Mouse (Mus musculus): ENCODE measurements at regions not wholly inside any gene's neighbourhood (a gene's known extent, or its start where the extent isn't known, plus 50 kb on each side); places are given as distances from the start of the nearest gene placed in this dataset.
A peak's percentile ranks its signal among the peaks of the same experiment; 100 is the strongest.
"Not testable (repeated sequence)": the region's sequence is repeated elsewhere in the genome, so short reads cannot be mapped to it uniquely, and the experiment has no call there.

GRCm38 (mm10) chr9:113112753-113113152 lies 595.3 kb downstream of the Pdcd6ip start:
- no peak for DNase-seq (ENCODE audit: low spot score in 2 of 2)

- no peak for DNase-seq (ENCODE audit: low spot score in 2 of 2)
Observed at GRCm38 (mm10) chr9:113101733-113102132, 606.3 kb downstream of the Pdcd6ip start.

DNA sequence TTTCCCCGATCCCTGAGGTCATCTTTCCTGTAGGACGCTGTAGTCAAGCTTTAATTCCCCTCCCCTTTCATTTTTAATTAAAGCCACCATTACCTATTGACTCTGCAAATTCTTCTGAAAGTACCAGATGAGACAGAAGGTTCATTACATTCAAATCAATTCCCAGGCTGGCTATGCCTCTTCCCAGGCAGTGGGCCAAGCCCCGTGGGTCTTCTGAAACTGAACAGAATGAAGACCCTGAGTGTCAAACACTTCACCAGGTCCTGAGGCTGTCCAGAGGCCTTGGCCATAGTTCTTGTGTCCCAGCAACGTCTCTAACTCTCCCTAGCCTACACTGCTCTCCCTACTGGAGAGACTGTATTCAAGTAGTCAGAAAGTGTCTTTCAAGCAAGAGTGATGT lies 607.4 kb downstream of the Pdcd6ip start:
- no peak for DNase-seq (ENCODE audit: low spot score in 2 of 2)

DNA sequence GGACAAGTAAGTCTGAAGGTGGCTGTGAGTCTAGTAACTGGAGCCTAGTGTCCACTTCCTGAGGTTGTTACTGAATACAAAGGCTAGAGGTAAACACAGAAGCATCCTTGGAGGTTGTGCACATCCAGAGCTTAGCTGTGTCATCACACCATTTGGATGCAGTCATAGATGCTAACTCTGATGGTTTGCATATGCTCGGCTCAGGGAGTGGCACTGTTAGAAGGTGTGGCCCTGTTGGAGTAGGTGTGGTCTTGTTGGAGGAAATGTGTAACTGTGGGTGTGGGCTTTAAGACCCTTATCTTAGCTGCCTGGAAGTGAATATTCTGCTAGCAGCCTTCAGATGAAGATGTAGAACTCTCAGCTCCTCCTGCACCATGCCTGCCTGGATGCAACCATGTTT lies 612.6 kb downstream of the Pdcd6ip start:
- not testable (repeated sequence) for DNase-seq (ENCODE audit: low spot score in 2 of 2)

GRCm38 (mm10) chr9:113093863-113094390 lies 614.1 kb downstream of the Pdcd6ip start:
- no peak for DNase-seq (ENCODE audit: low spot score in 2 of 2)

GRCm38 (mm10) chr9:113091881-113092280 lies 616.2 kb downstream of the Pdcd6ip start:
- DNase-seq (ENCODE audit: low spot score in 2 of 2): no peak

GRCm38 (mm10) chr9:113087786-113088185 lies 620.3 kb downstream of the Pdcd6ip start:
- DNase-seq (ENCODE audit: low spot score in 2 of 2): peak in 1 of 2 experiments; percentile 45

DNA sequence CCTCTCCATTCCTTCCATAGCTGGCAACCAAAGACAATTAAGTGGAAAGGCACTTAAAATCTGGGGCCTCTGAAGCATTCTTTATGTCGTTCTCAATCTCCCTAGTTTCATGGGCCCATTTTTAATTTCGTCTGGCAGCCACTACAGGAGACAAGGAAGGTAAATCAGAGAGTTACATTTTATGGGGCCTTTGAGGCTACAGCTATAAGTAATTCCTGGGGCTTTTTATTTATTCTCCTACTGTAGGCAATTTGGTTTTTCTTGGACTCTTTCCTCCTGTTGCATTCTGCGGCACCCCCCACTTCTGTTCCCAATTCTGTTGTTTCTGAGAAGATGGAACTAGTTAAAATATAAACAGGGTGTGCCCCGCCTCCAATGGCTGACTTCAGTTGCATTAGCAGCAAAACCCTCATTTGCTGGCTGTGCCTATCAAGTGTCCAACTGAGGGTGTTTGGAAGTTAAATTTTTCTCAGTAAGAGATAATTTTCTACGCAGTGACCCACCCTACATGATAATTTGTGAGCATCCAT lies 622.7 kb downstream of the Pdcd6ip start:
- no peak for DNase-seq (ENCODE audit: low spot score in 2 of 2)

- DNase-seq (ENCODE audit: low spot score in 2 of 2): no peak
Observed at GRCm38 (mm10) chr9:113074866-113075265, 633.2 kb downstream of the Pdcd6ip start.

DNA sequence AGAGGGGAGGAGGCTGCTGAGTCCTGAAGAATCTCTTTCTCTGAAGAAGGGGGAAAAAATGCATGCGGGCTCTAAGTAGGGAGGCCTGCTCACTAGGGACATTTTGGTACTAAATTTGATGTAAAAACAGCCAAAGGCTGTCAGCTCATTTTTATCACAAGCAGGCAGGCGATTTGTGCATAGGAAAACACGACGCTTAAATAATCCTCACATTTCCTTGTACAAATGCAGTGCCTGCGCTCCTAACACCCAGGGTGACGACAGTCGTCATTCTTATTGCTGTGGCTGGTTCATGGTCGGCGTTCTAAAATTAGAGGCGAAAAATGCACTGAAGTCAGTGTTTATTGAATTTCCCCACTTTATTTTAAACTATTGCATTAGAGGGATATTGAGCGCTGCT lies 650.6 kb downstream of the Pdcd6ip start:
- no peak for DNase-seq (ENCODE audit: low spot score in 2 of 2)

- DNase-seq (ENCODE audit: low spot score in 2 of 2): no peak
Observed at GRCm38 (mm10) chr9:113044556-113045178, 663.4 kb downstream of the Pdcd6ip start.

DNA sequence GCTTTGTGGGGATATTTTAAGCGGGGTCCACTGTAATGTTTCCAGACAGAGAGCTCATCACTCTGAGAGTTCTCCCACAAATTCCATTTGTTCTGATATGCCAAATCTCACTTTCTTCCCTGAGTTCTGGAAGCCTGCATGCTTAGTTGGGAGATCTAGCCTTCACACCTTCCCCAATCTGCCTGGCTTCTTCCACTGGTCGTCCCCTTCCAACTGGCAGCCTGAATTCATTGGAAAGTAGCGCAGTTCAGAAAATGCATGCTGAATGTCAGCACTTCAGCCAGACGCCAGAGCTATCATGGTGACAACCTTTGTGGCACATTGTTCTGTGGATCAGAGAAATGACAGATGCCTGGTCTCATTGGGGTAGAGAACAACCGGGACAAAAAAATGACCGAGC lies 667.2 kb downstream of the Pdcd6ip start:
- DNase-seq (ENCODE audit: low spot score in 2 of 2): no peak

- DNase-seq (ENCODE audit: low spot score in 2 of 2): no peak
Observed at GRCm38 (mm10) chr9:113033996-113034395, 674.1 kb downstream of the Pdcd6ip start.

DNA sequence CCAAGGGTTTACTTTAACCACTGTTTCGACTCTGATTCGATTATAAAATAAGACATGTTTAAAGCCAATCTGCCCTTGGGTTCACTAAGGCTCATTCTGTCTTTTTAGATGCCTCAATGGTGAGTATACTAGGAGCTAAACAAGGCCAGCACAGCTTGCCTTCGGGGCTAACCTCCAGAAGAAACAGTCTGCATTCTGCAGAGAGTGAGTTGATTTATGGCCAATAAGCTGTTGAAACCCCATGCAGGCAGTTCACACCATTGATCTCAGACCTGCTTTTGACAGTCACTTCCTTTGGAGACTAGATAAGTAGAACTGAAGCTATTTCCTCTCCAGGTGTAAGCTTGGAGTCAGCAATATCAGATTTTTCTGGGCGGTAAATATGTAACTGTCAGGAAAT lies 679.0 kb downstream of the Pdcd6ip start:
- DNase-seq (ENCODE audit: low spot score in 2 of 2): no peak

GRCm38 (mm10) chr9:113026904-113027193 lies 681.2 kb downstream of the Pdcd6ip start:
- DNase-seq (ENCODE audit: low spot score in 2 of 2): peak in 1 of 2 experiments; percentile 30

DNA sequence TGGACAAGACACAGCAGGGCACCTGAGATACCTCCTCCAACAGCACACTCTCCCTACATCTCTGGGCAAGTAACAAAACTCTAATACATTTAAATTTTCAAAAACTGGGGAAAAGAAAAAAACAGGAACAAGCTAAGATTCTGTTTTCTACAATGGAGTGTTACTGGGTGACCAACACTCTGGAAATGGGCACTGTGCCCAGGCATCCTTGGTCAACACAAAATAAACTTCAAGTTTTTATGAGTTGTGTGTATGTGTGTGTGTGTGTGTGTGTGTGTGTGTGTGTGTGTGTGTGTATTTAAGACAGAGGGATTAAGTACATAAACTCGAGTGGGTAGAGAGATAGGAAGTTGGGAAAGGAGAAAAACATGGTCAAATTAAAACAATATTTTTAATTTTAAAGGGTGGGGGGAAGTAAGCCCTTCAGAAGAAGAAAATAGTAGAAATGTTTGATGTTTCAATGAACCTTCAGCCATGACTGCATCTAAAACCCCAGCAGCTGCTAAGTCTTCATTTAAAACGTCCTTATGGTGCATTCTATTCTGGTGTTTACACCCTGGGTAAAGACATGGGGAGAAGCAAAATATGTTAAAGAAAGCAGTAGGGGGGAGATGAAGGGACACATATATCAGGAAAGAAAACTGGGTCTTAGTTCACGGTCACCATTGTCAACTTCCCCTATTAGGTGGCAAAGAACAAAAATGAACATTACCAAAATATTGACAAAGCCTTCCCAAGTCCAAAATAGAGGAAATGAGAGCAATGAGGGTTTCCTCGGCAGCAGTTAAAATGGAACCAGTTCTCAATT lies 681.8 kb downstream of the Pdcd6ip start:
- no peak for DNase-seq (ENCODE audit: low spot score in 2 of 2)

DNA sequence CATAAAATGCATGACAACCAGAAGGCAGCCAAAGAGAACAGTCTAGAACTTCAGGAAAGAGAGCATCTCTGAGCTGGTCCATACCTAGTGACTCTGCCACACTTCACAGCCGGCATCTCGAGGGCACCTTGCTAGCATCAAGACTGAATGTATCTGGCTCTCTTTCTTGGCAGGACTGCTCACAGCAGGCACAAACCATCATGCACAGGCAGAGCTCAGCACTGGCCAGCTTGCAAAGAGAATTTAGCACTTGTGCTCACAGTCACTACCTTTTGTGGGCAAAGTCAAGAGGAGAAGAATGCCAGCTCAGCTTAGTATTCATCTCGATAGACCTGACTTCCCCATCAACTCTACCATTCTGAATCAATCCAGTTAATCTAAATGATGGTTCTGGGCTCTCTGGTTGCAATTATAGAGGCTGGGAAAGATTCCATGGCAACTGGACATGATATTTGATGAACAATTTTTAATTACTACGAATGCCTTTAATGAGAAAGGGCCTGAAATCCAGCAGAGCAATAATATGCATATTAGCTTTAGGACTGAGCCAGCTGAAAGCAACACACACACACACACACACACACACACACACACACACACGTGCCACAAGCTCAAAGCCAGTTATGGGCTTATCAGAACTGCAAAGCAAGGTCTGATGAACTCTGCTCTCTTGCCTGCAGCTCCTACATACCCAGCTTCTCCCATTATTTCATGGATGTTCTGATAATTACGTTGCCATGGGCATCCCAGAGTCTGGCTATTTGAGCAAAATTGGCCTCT lies 686.0 kb downstream of the Pdcd6ip start:
- no peak for DNase-seq (ENCODE audit: low spot score in 2 of 2)

DNA sequence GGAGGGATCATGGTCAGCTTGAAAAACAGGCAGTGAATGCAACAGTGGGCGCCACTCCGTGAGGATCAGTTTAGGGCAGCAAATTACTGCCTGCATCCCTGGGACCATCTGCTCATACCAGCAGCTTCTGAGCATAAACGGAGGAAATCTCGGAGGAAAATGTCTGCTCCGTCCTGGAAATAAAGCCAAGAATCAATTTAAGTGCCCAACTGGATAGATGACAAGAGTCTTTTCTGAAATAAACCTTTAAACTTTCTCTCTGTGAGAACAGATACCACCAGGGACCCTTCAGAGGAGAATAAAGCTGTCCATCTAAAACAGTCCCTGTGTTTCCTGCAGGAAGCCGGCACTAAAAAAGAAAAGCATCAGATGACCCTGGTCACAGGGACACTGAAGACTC lies 688.5 kb downstream of the Pdcd6ip start:
- DNase-seq (ENCODE audit: low spot score in 2 of 2): no peak

DNA sequence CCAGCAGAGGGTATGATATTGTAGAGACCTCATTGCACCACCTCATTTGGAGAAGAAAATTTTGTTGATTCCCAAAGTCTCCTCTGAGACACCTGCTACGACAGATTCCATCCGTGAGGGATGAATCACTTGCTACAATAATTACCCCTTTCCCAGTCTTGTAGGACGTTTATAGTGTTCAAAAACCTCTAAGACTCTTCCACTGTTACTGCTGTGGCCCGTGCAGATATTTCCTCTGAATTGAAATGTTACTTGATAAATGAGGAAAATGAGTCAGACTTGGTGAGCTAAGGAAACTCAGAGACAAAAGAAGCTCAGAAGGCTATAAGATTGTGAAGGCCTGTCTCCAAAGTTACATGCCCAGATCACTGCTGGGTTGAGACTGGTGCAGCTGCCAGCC lies 700.0 kb downstream of the Pdcd6ip start:
- DNase-seq (ENCODE audit: low spot score in 2 of 2): no peak

GRCm38 (mm10) chr9:112996204-112996603 lies 711.9 kb downstream of the Pdcd6ip start:
- no peak for DNase-seq (ENCODE audit: low spot score in 2 of 2)

DNA sequence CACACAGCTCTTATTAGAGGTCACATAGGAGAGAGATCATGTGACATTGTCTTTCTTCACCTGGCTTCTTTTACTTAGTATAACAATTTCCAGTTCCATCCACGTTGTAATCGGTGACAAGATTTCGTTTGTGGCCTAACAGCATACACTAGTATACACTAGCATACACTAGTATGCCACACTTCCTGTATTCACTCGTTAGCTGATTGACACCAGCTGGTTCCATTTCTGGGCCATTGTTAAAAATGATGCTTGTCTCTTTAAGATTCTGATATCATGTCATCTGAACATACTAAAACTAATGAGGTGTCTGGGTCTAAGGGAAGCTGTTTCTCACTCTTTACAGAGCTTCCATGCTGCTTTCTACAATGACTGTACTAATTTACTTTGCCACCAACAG lies 713.3 kb downstream of the Pdcd6ip start:
- DNase-seq (ENCODE audit: low spot score in 2 of 2): no peak

- no peak for DNase-seq (ENCODE audit: low spot score in 2 of 2)
Observed at GRCm38 (mm10) chr9:112993627-112994026, 714.4 kb downstream of the Pdcd6ip start.

Measured in left cerebral cortex, adult 8-10 months (tissue).